Mouse (Mus musculus) B cell, adult 67 days (primary cell): ENCODE measurements around the gene Tdo2. TPM values are rescaled to one million over a fixed set of nuclear protein-coding genes. Genes with fewer than 3 reads are reported as not detected.

Source experiments
- total RNA-seq, 2 experiments: library from RNA; stranded (reverse); gene quantifications; 4 replicates each; pipeline ENCODE4 v1.2.4; 2023

Tdo2 gene
- total RNA-seq = not detected

DNA sequence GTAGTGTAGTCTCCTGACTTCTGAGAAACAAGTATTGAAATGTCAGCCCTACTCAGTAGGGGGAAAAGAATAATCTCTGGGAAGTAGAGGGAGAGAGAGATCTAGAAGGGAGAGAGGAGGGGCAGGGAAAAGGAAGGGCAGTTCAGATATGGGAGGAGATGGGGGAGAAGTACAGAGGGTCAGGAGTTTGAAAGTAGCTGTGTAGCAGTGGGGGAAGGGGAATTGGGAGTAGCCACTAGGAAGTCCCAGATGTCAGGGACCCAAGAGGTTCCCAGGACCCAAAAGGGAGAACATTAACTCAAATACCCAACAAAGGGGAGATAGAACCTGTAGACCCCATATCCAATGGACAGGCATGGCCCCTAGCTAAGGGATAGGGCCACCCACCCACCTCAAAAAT lies at the start of gene Tdo2:
Tdo2 (minus strand) TSS at position 101 of the 400 bp plus-strand sequence.

DNA sequence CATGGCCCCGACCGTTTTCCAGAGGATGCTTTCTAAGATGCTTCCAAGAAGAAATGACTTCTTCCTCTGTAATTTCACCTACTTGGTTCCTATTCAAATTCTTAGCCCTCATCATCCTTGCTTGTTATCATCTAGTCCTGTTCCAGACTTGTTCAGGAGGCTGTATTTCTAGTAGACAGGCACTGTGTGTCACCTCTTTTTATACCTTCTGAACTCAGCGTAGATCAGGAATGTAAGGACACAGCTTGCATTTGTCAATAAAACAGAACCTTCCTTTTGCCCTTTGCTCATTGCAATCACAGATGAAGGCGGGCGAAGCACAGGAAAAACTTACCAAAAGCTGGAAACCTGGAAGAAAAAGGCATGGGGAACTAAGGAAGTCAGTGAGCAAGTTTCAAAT lies 6.0 kb upstream of the Tdo2 start, which contains the start of gene Asic5:
Asic5 (plus strand) TSS at position 301 of the 400 bp plus-strand sequence.

DNA sequence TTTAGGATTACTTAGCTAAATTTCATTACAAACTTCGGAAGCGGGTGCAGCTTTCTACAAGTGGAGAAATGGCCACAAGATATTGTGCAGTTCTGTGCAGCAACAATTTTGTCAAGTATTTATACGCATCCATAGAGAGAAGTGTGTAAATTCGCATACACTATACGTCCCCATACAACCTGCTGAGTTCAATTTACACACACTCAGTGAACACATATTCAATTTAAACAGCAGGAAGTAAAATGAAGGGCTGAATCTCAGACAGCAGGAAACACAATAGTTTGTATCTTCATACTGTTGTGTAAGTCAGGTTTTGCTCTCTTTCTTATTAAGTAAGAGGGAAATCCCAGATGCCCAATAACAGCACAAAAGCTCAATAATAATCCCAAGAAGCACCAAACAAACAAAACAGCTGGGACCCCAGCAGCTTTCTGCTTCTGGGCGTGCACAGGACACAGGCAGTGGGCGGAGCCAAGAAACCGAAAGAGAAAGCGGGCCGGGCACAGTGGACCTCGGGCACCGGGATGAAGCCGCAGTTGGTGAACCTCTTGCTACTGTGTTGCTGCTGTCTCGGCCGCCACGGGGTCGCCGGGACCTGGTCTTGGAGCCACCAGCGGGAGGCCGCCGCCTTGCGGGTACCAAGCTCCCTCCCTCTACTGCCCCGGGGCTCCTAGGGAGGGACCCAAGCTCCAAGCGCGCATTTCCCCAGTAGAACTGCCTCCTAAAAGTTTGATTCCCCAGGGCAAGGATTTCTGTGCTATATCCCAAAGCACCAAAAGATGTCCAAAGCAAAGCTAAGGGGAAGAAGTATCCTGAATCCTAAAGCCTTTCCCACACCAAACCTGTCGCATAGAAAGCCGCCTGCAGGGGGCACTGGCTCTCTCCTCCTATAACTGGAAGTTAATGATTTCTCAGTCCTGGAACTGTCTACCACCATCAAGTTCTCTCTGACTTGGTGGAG lies 43.6 kb downstream of the Tdo2 start, which contains the start of gene Ctso:
Ctso (plus strand) TSS at position 461 of the 961 bp plus-strand sequence.

Other genes with a start within 250 kb of the Tdo2 start
- 100 to 1,000 TPM in 1 of 2 experiments, 10 to 100 TPM in 1; 75.8 to 100 TPM for gene Ctso, start 43.6 kb downstream of the Tdo2 start, total RNA-seq
- gene Asic5, start 6.1 kb upstream of the Tdo2 start, total RNA-seq = not detected
- under 1 TPM in 1 of 2 experiments, not detected in 1; 0.89 TPM for gene Gucy1b1, start 98.5 kb upstream of the Tdo2 start, total RNA-seq
- gene Gucy1a1, start 169.6 kb upstream of the Tdo2 start, total RNA-seq = under 1 TPM in 1 of 2 experiments, not detected in 1; 0.23 TPM